Mouse (Mus musculus): ENCODE measurements around the gene Cplx2. TPM values are rescaled to one million over a fixed set of nuclear protein-coding genes. Genes with fewer than 3 reads are reported as not detected.

Gene Cplx2
- total and polyA plus RNA-seq, 2 experiments from 2014 or later = 1.7 to 7.6 TPM

DNA sequence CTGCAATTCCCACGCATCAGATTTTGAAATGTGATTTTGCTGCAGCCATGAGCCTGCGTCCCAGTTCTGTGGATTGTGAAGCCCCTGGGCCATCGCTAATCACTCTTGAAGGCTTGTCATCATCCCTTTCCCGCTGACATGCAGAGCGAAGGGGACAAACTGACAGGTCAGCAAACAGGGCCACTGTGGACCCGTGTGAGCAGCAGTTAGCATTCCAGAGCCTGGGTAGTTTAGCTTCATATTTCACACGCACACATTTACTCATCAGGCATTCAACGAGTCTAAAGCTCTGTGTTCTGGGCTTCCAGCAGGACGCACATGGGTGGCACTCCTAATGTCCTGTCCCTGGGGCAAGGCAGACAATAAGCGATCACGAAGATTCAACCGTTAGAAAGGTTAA lies 49.1 kb downstream of the Cplx2 start:
- H3K27ac ChIP-seq (ENCODE audit: low read depth) = no peak overlapping the region
- no peak for ATAC-seq (ENCODE audit: insufficient read depth, low read depth)
- TF ChIP-seq CTCF (IDR thresholded peaks at IDR 0.05; ENCODE audit: low read depth) (no peak), EP300 (IDR thresholded peaks at IDR 0.05; ENCODE audit: low read depth) (no peak)
- H3K9ac ChIP-seq (replicated peaks; ENCODE audit: low read depth, low read length) = no peak overlapping the region
- H3K36me3 ChIP-seq (replicated peaks; ENCODE audit: control insufficient read depth, insufficient read depth, low read length) = no peaks in the 10 kb centered on the region
- H3K4me1 ChIP-seq (ENCODE audit: control insufficient read depth, insufficient read depth) = no peaks in the 10 kb centered on the region
- DNase-seq (ENCODE audit: low spot score) = no peak
- H3K9me3 ChIP-seq (replicated peaks; ENCODE audit: control insufficient read depth, low read length) = no peaks in the 10 kb centered on the region
- H3K4me2 ChIP-seq (ENCODE audit: low read depth, low read length) = no peak overlapping the region
- WGBS = 71% methylated on average over 12 of the region's 12 CpGs
- H3K4me3 ChIP-seq (ENCODE audit: low read depth, low read length) = no peak overlapping the region
- H3K27me3 ChIP-seq (ENCODE audit: control insufficient read depth, insufficient read depth, low read length) = no peaks in the 10 kb centered on the region

DNA sequence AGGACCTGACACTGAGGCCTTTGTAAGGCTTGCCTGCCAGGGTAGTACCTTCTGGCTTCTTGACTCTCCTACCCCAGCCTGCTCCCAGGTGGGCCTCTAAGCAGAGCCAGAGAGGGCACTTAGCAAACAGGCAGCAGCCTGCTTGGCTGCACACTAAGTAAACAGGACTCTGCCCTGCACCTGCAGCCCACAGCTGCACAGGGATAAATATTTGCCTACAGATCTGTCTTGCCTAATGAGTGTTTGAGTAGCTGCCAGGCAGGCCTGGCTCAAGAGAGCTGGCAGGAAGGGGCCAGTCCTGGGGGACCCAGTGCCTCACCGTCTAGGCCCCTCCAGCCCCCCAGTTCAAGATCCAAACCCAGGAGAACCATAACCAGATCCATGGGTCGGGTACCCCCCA lies 54.1 kb downstream of the Cplx2 start:
- no peak for DNase-seq (ENCODE audit: low spot score)
- H3K36me3 ChIP-seq (replicated peaks; ENCODE audit: control insufficient read depth, insufficient read depth, low read length) = no peaks in the 10 kb centered on the region
- H3K4me1 ChIP-seq (ENCODE audit: control insufficient read depth, insufficient read depth) = no peaks in the 10 kb centered on the region
- ATAC-seq (ENCODE audit: insufficient read depth, low read depth) = no peak; the same call in 1 of the 2 replicates
- H3K9me3 ChIP-seq (replicated peaks; ENCODE audit: control insufficient read depth, low read length) = no peaks in the 10 kb centered on the region
- H3K4me3 ChIP-seq (ENCODE audit: low read depth, low read length) = no peak overlapping the region
- 46% methylated on average over 2 of the region's 2 CpGs for WGBS
- TF ChIP-seq EP300 (IDR thresholded peaks at IDR 0.05; ENCODE audit: low read depth) = no peak
- no peak for TF ChIP-seq CTCF (IDR thresholded peaks at IDR 0.05; ENCODE audit: low read depth)
- no peak overlapping the region for H3K9ac ChIP-seq (replicated peaks; ENCODE audit: low read depth, low read length)
- no peak overlapping the region for H3K27ac ChIP-seq (ENCODE audit: low read depth)
- no peak overlapping the region for H3K4me2 ChIP-seq (ENCODE audit: low read depth, low read length)
- H3K27me3 ChIP-seq (ENCODE audit: control insufficient read depth, insufficient read depth, low read length) = no peaks in the 10 kb centered on the region

DNA sequence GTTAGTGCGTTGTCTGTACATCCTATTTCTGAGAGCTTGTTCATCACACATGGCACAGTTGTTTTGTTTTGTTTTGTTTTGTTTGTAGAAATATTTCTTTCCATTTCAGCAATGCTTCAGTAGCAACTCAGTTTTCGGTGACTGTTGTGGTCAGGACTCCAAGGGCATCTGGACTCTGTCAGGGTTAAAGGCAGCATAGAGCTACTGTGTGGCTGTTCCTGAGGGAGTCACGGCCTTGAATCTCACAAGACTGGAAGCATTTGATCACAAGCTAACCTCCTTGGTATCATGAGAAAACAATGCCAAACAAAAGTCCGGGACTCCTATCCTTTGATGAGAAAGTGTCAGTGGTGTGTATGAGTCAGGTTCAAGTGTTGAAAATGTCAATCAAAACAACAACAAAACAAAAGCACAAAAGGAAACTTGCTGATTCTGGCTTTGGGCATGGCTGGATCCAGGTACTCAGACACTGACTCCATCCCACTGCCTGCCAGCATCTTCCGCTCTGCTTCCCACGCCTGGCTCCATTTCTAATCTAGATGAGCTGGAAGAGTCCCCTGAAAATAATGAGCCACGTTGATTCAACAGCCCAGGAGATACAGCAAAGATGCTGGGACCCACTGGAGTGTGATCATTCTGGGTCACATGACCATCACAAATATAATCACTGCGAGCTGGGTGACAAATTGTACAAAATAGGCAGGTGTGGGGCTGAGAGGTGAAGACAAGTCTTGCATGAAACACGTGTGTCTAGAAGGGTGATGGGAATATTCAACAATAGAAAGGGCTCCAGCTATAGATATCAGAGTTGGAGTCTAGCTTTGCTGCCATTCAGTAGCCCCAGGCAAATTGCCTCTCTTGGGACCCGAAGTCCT lies 55.9 kb downstream of the Cplx2 start:
- H3K27me3 ChIP-seq (ENCODE audit: control insufficient read depth, insufficient read depth, low read length) = no peaks in the 10 kb centered on the region
- no peaks in the 10 kb centered on the region for H3K36me3 ChIP-seq (replicated peaks; ENCODE audit: control insufficient read depth, insufficient read depth, low read length)
- whole genome bisulfite sequencing = 61% methylated on average over 10 of the region's 10 CpGs
- H3K4me3 ChIP-seq (ENCODE audit: low read depth, low read length) = no peak overlapping the region
- DNase-seq (ENCODE audit: low spot score) (no peak), ATAC-seq (ENCODE audit: insufficient read depth, low read depth) (no peak)
- no peaks in the 10 kb centered on the region for H3K9me3 ChIP-seq (replicated peaks; ENCODE audit: control insufficient read depth, low read length)
- H3K27ac ChIP-seq (ENCODE audit: low read depth) = no peak overlapping the region
- H3K4me1 ChIP-seq (ENCODE audit: control insufficient read depth, insufficient read depth) = no peaks in the 10 kb centered on the region
- H3K4me2 ChIP-seq (ENCODE audit: low read depth, low read length) = no peak overlapping the region
- no peak for TF ChIP-seq CTCF (IDR thresholded peaks at IDR 0.05; ENCODE audit: low read depth)
- TF ChIP-seq EP300 (IDR thresholded peaks at IDR 0.05; ENCODE audit: low read depth) = no peak
- no peak overlapping the region for H3K9ac ChIP-seq (replicated peaks; ENCODE audit: low read depth, low read length)

DNA sequence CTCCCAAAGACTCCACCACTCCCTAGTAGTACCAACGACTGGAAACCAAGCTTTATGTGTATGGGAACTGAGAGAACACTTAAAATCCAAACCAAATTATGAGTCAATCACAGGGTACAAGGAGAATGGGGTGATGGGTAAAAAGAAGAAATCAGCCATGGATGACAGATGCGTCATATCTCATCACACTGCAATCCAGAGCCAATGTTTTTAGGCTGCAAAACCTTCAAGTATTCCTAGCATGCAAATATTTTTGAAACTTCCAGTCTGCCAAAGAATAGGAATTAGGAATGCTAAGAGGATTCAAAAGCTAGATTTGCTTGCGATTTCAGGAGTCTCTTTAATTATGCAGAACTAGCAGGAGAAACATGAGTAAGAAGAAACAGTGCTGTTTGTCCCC lies 57.6 kb downstream of the Cplx2 start:
- 61% methylated on average over 3 of the region's 3 CpGs for WGBS
- TF ChIP-seq CTCF (IDR thresholded peaks at IDR 0.05; ENCODE audit: low read depth) (no peak), EP300 (IDR thresholded peaks at IDR 0.05; ENCODE audit: low read depth) (no peak)
- no peak overlapping the region for H3K9ac ChIP-seq (replicated peaks; ENCODE audit: low read depth, low read length)
- no peak for DNase-seq (ENCODE audit: low spot score)
- no peaks in the 10 kb centered on the region for H3K36me3 ChIP-seq (replicated peaks; ENCODE audit: control insufficient read depth, insufficient read depth, low read length)
- H3K4me2 ChIP-seq (ENCODE audit: low read depth, low read length) = no peak overlapping the region
- H3K4me3 ChIP-seq (ENCODE audit: low read depth, low read length) = no peak overlapping the region
- H3K9me3 ChIP-seq (replicated peaks; ENCODE audit: control insufficient read depth, low read length) = no peaks in the 10 kb centered on the region
- no peak for ATAC-seq (ENCODE audit: insufficient read depth, low read depth)
- no peaks in the 10 kb centered on the region for H3K4me1 ChIP-seq (ENCODE audit: control insufficient read depth, insufficient read depth)
- H3K27me3 ChIP-seq (ENCODE audit: control insufficient read depth, insufficient read depth, low read length) = no peaks in the 10 kb centered on the region
- no peak overlapping the region for H3K27ac ChIP-seq (ENCODE audit: low read depth)

DNA sequence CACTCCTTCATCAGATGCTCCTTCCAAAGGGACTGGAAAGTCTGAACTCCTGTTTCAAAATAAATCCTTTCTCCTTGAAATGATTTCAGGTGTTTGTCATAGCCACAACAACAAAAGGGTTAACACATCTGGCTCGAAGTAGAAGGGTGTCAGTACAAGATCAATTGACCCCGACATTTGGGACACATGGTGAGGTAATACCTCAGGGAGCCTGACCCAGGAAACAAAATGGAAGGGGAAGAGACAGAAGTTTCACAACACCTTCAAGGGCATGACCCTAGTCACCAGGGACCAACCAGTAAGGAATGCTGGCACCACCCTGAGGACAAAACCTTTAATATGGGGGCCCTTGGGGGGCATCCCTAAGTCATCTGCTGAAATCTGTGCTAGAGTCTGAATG lies 58.9 kb downstream of the Cplx2 start:
- Histone ChIP-seq H3K9me3 (replicated peaks; ENCODE audit: control insufficient read depth, low read length) (no peaks in the 10 kb centered on the region), H3K27me3 (ENCODE audit: control insufficient read depth, insufficient read depth, low read length) (no peaks in the 10 kb centered on the region), H3K4me1 (ENCODE audit: control insufficient read depth, insufficient read depth) (no peaks in the 10 kb centered on the region), H3K9ac (replicated peaks; ENCODE audit: low read depth, low read length) (no peak overlapping the region), H3K4me2 (ENCODE audit: low read depth, low read length) (no peak overlapping the region), H3K4me3 (ENCODE audit: low read depth, low read length) (no peak overlapping the region), H3K36me3 (replicated peaks; ENCODE audit: control insufficient read depth, insufficient read depth, low read length) (no peaks in the 10 kb centered on the region), H3K27ac (ENCODE audit: low read depth) (no peak overlapping the region)
- ATAC-seq (ENCODE audit: insufficient read depth, low read depth) (no peak), DNase-seq (ENCODE audit: low spot score) (no peak)
- TF ChIP-seq EP300 (IDR thresholded peaks at IDR 0.05; ENCODE audit: low read depth) (no peak), CTCF (IDR thresholded peaks at IDR 0.05; ENCODE audit: low read depth) (no peak)
- 34% methylated on average over 2 of the region's 2 CpGs for whole genome bisulfite sequencing

DNA sequence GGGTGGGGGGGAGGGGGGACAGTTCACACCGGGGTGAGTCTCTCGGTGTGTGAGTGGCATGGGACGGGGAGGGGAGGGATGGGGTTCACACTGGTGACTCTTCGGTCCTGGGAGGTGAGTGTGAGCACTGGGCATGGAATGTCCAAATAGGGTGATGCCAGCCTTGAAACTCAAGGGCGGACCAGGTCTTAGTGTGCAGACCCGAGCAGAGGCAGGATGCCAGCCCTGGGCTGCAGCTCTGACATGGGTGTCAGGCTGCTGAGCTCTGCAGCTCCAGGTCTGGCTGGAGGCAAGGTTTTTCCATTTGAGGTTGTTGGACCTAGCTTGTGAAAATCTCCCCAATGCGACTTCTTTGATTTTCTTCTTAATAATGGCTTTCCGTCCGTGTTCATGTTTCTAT lies 60.0 kb downstream of the Cplx2 start:
- no peaks in the 10 kb centered on the region for H3K36me3 ChIP-seq (replicated peaks; ENCODE audit: control insufficient read depth, insufficient read depth, low read length)
- no peaks in the 10 kb centered on the region for H3K4me1 ChIP-seq (ENCODE audit: control insufficient read depth, insufficient read depth)
- no peak overlapping the region for H3K9ac ChIP-seq (replicated peaks; ENCODE audit: low read depth, low read length)
- H3K27me3 ChIP-seq (ENCODE audit: control insufficient read depth, insufficient read depth, low read length) = no peaks in the 10 kb centered on the region
- WGBS = 80% methylated on average over 9 of the region's 9 CpGs
- TF ChIP-seq EP300 (IDR thresholded peaks at IDR 0.05; ENCODE audit: low read depth) = no peak
- TF ChIP-seq CTCF (IDR thresholded peaks at IDR 0.05; ENCODE audit: low read depth) = no peak
- no peak overlapping the region for H3K4me3 ChIP-seq (ENCODE audit: low read depth, low read length)
- H3K9me3 ChIP-seq (replicated peaks; ENCODE audit: control insufficient read depth, low read length) = no peaks in the 10 kb centered on the region
- DNase-seq (ENCODE audit: low spot score) = no peak
- ATAC-seq (ENCODE audit: insufficient read depth, low read depth) = no peak
- H3K4me2 ChIP-seq (ENCODE audit: low read depth, low read length) = no peak overlapping the region
- H3K27ac ChIP-seq (ENCODE audit: low read depth) = no peak overlapping the region

Other genes with a start within 250 kb of the Cplx2 start
- gene Hrh2, start 179.2 kb upstream of the Cplx2 start, total RNA-seq (2014; rRNA removed; ENCODE audit: low replicate concordance) = 0.58 TPM in 1 of 2 replicates, not detected in the other
- 0.07 and 0.08 TPM in 2 replicates for gene Hrh2, start 179.2 kb upstream of the Cplx2 start, polyA plus RNA-seq (2015; fragmentation: Nextera tagmentation; extraction: Ambion mirVana)
- 32.9 and 41.9 TPM in 2 replicates for gene Thoc3, start 97.5 kb downstream of the Cplx2 start, total RNA-seq (2014; rRNA removed; ENCODE audit: low replicate concordance)
- gene Thoc3, start 97.5 kb downstream of the Cplx2 start, polyA plus RNA-seq (2015; fragmentation: Nextera tagmentation; extraction: Ambion mirVana) = 48.4 and 51.5 TPM in 2 replicates
- gene Simc1, start 132.4 kb downstream of the Cplx2 start, total RNA-seq (2014; rRNA removed; ENCODE audit: low replicate concordance) = 3.6 and 6.3 TPM in 2 replicates
- gene Simc1, start 132.4 kb downstream of the Cplx2 start, polyA plus RNA-seq (2015; fragmentation: Nextera tagmentation; extraction: Ambion mirVana) = 1.6 and 1.9 TPM in 2 replicates
- 106 and 130 TPM in 2 replicates for gene 4833439L19Rik, start 194.1 kb downstream of the Cplx2 start, total RNA-seq (2014; rRNA removed; ENCODE audit: low replicate concordance)
- 100 and 110 TPM in 2 replicates for gene 4833439L19Rik, start 194.1 kb downstream of the Cplx2 start, polyA plus RNA-seq (2015; fragmentation: Nextera tagmentation; extraction: Ambion mirVana)
- gene Arl10, start 203.7 kb downstream of the Cplx2 start, total RNA-seq (2014; rRNA removed; ENCODE audit: low replicate concordance) = 13.6 and 85.9 TPM in 2 replicates
- 9.4 and 10.7 TPM in 2 replicates for gene Arl10, start 203.7 kb downstream of the Cplx2 start, polyA plus RNA-seq (2015; fragmentation: Nextera tagmentation; extraction: Ambion mirVana)
- 12.1 and 22.9 TPM in 2 replicates for gene Nop16, start 218.7 kb downstream of the Cplx2 start, total RNA-seq (2014; rRNA removed; ENCODE audit: low replicate concordance)
- 29.9 and 30.0 TPM in 2 replicates for gene Nop16, start 218.7 kb downstream of the Cplx2 start, polyA plus RNA-seq (2015; fragmentation: Nextera tagmentation; extraction: Ambion mirVana)
- 262 and 392 TPM in 2 replicates for gene Higd2a, start 218.9 kb downstream of the Cplx2 start, total RNA-seq (2014; rRNA removed; ENCODE audit: low replicate concordance)
- 496 and 515 TPM in 2 replicates for gene Higd2a, start 218.9 kb downstream of the Cplx2 start, polyA plus RNA-seq (2015; fragmentation: Nextera tagmentation; extraction: Ambion mirVana)
- 32.1 and 43.6 TPM in 2 replicates for gene Cltb, start 240.0 kb downstream of the Cplx2 start, total RNA-seq (2014; rRNA removed; ENCODE audit: low replicate concordance)
- gene Cltb, start 240.0 kb downstream of the Cplx2 start, polyA plus RNA-seq (2015; fragmentation: Nextera tagmentation; extraction: Ambion mirVana) = 66.0 and 66.2 TPM in 2 replicates